Mouse (Mus musculus) T-helper 1 cell (primary cell): ENCODE measurements around the gene Serpina12.

Experiments used
- in situ Hi-C: fragments of 300-600 bp; cut with MboI, MseI; formaldehyde crosslinking; loops from one replicate; pipeline ENCODE4 v1.15.1; 2025; ENCODE audit warnings: high pct_unique_total_duplicates

Gene Serpina12

DNA sequence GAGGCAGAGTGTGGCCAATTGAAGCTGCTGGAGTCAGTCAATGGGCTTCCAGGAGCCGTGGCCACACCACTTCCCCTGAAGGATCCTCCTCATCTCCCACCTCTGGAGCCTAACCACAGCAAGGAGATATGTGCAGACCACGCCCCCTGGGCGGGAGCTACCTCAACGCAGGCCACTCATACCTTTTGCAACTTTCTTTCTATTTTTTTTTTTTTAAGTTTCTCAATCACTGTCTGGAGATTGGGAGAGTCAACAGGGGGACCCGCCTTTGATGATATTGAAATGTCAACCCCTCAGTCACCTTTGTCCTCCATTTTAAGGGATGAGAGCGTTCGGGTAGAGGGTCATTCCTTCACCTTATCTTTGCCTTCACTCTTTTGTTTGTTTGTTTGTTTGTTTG is at the start of gene Serpina12:
Gene Serpina12, minus strand, starts transcription at position 101 of the 400 bp plus-strand sequence.
- in situ Hi-C loops, result no loop called here

DNA sequence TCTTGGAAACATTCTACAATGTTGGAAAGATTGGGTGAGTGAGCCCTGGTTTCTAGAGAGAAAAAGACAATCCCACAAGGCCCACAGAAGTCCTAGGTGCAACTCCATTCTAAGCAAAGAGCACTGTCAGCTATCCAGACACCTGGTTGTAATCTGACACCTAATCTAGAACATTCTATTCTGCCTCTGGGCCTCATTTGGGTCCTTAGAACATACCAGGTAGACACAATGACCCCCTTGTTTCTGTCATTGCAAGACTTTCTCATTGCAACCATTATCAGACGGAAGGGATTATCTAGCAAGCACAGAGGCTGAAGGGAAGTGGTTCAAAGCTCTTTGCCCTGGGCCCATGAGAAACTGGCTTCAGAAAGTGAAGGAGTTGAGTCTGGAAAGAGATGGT is 47.1 kb upstream of the Serpina12 start:
- in situ Hi-C loops, result no loop called here

- in situ Hi-C loops, result no loop called here
Observed at GRCm38 (mm10) chr12:104090119-104090518, 45.9 kb upstream of the Serpina12 start.

DNA sequence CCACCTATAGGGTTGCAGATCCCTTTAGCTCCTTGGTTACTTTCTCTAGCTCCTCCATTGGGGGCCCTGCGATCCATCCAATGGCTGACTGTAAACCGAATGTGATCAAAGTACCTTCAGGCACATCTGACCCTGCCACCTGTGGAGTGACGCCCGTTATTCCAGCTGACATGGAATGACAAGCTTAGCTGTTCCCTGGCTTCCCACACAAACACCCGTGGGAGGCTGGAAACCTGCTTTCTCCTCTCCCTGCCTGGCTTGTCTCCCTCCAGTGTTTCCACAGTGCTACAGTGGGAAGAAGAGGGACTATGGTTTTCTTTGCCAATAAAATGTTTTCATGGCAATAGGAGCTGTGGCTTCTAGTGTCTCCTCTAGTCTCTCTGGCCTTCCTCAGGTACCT is 28.0 kb upstream of the Serpina12 start:
- in situ Hi-C loops, result loop anchor here (5.0 to 10.0 kb wide), 2 partner anchors 85 to 1633 kb away; partner anchors contain the start of genes Ak7 and Serpina11

DNA sequence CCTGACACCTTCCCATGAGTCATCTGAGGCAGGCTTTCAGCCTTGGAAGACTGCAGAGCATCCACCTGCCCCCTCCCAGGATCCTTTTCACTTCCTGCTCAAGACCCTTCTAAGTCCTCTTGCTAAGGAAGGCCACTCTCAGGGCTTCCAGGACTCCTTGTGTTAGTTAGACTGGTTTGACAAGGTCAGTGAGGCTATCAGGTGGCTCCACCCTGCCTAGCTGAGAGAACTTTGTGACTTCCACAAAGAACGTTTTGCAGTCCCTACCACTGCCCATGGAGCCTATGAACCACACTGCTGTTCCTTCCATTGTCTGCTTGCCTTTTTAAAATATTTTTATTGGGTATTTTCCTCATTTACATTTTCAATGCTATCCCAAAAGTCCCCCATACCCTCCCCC is 27.5 kb upstream of the Serpina12 start:
- in situ Hi-C loops, result loop anchor here (5.0 to 10.0 kb wide), 2 partner anchors 84 to 1633 kb away; partner anchors contain the start of genes Ak7 and Serpina11

DNA sequence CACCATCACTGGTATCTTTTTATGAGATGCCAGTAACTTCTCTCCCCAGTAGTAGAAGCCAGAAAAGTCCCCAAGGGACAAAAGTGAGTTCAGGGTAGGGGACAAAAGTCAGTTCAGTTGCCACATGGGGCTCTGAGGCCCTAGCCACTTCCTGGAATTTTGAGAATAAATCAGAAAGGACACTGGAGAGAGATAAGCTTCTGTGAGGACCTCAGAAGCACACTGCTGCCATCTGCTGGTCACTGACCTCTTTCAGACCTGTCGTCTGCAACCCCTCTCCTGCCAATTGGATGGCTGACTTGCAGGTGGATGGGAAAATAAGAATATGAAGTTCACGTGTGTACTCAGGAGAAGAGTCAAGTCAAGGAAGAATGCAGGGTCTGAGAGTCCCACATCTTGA is 25.4 kb upstream of the Serpina12 start:
- in situ Hi-C loops, result loop anchor here (5.0 to 10.0 kb wide), 3 partner anchors 82 to 1635 kb away; partner anchors contain the start of genes Ak7, Glrx5 and Serpina11

GRCm38 (mm10) chr12:104067549-104067948 is 23.3 kb upstream of the Serpina12 start:
- in situ Hi-C loops, result loop anchor here (10.0 kb wide), 1 partner anchor 967 kb away; the partner anchor contains the start of gene Glrx5

DNA sequence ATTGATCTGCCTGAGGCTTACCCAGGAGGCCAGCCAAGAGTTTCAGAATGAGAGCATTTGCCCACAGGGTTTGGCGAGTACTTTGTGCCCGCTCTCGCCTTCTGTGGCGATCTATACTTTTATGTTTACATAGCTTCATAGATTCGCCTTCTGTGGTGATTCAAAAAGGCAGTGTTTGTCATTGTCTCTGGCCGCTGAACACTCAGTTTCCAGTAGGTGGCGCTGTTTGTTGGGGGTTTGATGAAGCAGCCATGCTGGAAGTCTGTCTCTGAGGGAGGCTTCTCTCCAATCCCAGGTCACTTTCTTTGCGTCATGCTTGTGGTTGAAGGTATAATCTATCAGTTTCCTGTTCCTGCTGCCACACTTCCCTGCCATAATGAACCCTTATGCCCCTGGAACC is 22.0 kb upstream of the Serpina12 start:
- in situ Hi-C loops, result loop anchor here (10.0 kb wide), 1 partner anchor 969 kb away; the partner anchor contains the start of gene Glrx5

- in situ Hi-C loops, result loop anchor here (5.0 to 10.0 kb wide), 2 partner anchors 357 to 970 kb away; partner anchors contain the start of gene Glrx5
Observed at GRCm38 (mm10) chr12:104064996-104065395, 20.8 kb upstream of the Serpina12 start.

DNA sequence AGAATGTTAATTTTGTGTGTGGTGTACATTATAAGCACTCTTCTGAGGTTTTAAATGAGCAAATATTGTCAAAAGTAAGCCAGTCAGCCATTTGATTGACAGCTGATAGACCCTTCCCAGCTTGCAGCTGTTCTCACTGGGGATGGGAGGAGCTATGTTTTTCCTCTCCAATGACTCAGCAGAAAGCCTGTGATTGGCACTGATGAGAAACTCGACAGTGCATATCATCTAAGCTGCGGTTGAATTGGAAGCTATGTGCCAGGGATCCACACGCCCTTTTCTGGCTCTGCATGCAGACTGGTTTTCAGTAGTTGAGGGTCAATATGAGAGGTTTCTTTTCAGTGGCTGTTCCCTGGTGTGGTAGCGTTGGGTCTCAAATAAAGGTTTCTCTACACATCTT is 20.3 kb upstream of the Serpina12 start:
- in situ Hi-C loops, result loop anchor here (5.0 to 10.0 kb wide), 2 partner anchors 358 to 970 kb away; partner anchors contain the start of gene Glrx5

DNA sequence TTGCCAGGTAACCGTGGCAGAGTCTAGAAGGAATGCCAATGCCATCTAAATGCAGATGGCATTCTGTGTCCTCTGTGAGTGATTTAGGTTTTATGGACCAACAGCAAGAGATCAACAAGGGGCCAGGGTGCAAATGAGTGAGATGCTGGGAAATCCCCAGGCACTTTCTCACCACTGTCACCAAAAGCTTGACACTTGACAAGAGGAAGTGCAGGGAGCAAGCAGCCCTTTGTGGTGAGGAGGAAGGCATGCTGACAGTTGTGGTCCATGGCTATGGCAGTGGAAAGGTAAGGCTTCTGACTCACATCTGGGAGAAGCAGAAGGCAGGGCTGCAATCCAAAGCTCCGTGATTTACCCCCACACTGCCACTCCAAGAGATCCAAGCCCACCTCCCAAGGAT is 17.6 kb upstream of the Serpina12 start:
- in situ Hi-C loops, result loop anchor here (5.0 to 10.0 kb wide), 2 partner anchors 360 to 973 kb away; partner anchors contain the start of gene Glrx5

DNA sequence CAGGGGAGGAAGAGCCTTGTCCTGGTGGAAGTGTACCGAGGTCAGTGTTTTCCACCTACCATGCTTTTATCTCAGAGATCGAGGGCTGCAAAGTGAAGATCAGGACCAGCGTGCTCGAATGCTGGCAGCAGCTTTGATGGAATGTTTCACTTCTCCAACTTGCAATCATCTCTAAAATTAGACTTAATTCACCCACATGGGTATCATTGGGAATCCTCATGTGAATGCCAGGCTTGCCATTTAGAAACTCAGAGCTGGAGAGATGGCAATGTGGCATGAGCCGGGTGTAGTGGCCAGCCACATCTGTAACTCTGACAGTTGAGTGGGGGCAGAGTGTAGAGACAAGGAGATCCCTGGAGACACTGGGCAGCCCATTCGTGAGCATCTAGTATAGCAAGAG is 15.9 kb upstream of the Serpina12 start:
- in situ Hi-C loops, result loop anchor here (5.0 to 10.0 kb wide), 2 partner anchors 362 to 975 kb away; partner anchors contain the start of gene Glrx5

- in situ Hi-C loops, result no loop called here
Observed at GRCm38 (mm10) chr12:104057531-104057930, 13.3 kb upstream of the Serpina12 start.

- in situ Hi-C loops, result no loop called here
Observed at GRCm38 (mm10) chr12:104057050-104057449, 12.8 kb upstream of the Serpina12 start.

DNA sequence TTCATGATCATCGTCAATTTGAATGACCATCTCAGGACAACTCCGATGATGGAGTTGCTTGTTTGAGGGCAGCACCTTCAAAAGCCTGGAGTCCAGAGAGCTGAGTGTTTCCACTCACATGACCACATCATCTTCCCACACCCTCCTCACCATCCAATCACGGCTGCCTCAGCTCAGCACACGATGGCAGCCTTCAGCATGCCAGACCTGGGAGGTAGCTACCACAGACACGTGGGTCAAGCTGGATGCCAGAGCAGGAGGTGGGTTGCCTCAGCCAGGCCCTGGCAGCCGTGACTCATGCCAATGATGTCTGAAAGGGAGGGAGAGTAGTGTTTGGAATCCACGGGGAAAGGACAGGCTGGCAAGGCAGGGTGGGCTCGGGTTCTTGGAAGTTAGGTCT is 11.5 kb upstream of the Serpina12 start:
- in situ Hi-C loops, result no loop called here

DNA sequence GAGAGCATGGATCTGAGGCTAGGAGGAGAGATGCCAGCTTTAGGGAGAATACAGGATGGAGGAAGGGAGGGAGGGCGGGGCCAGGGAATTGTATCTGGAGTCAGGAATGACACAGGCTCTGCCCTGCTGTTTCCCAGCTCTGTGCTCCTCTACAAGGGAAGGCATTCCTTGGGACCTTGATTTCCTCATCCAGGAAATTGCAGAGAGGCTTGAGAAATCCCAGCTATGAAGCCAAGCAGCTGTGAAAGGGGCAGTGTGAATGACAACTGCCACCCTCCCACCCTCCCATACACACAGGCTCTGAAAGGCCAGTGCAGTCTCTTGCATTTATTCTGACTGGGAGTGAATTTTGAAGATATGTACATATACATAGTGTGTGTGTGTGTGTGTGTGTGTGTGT is 9.8 kb upstream of the Serpina12 start:
- in situ Hi-C loops, result no loop called here

DNA sequence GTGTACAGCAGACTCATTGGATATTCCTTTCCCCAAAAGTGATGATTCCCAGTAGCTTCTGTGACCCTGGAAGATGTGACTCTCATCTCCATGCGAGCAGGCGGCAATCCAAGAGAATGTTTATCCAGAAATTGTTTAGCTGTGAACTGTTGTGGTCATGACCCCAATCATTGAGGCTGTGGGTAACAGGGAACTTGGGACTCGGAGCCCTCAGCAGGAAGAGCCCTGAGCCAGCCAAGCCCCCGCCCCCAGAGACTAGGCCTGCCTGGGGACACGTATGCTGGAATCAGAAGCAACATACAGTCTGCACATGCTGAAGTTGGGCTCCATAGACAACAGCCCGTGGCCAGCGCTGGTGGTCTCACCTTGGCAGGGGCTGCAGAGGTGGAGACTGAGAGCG is 1.5 kb upstream of the Serpina12 start:
- in situ Hi-C loops, result no loop called here

- in situ Hi-C loops, result no loop called here
Observed at GRCm38 (mm10) chr12:104042753-104043152, 1.5 kb downstream of the Serpina12 start.

DNA sequence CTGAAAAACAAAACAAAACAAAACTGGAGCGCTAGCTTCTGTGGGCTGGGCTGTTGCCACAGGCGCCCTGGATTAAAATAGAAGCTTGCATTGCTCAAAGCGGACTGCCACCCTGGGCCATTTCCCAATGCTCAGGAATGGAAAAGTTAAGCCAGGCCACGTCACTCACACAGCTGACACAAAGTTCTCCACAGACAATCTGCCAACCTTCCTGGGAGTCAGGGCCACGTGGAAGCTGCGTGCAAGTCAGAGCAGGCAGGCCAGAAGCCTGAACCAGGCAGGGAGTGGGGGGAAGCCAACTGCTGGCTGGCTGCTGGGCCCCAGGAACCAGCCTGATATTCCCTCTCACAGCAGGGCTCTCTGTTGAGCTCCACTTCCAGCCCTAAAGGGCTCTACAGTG is 2.8 kb downstream of the Serpina12 start:
- in situ Hi-C loops, result no loop called here

- in situ Hi-C loops, result no loop called here
Observed at GRCm38 (mm10) chr12:104038181-104038580, 6.1 kb downstream of the Serpina12 start.

GRCm38 (mm10) chr12:104033752-104034151 is 10.5 kb downstream of the Serpina12 start:
- in situ Hi-C loops, result no loop called here

- in situ Hi-C loops, result no loop called here
Observed at GRCm38 (mm10) chr12:104029986-104030385, 14.3 kb downstream of the Serpina12 start.

GRCm38 (mm10) chr12:104015280-104015679 is 29.0 kb downstream of the Serpina12 start:
- in situ Hi-C loops, result no loop called here

GRCm38 (mm10) chr12:104013620-104014019 is 30.6 kb downstream of the Serpina12 start, which contains the start of gene Serpina9:
Serpina9 (minus strand) TSS chr12:104013755.
- in situ Hi-C loops, result no loop called here
